In the genomic region with DNA sequence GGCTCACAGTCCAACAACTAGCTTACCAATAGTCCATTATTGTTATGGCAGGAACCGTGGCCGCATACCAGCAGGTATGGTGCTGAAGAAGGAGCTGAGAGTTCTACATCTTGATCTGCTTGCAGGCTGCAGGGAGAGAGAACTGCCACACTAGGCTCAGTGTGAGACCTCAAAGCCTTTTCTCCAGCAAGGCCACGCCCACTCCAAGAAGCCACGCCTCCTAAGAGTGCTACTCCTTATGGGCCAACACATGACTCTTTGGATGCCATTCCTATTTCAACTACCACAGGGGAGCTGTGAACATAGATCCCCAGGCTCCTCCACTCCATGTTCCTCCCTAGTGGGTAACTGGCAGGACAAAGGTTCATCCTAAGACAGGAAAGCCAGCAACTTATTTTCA, we compare ENCODE assay signal across 12 mouse cellular contexts.
"Had no signal": no experiment of that assay in that cellular context is flagged by ENCODE, and none has a peak within 500 bp of the region (broad histone marks: within the 10 kb centered on the region; RNA-seq: fewer than 3 reads in every experiment).

No protein-coding gene starts in this region.

- H3K4me3 ChIP-seq: limb, embryonic 15.5 days; liver, embryonic 15.5 days; lung, embryonic 15.5 days; midbrain, embryonic 13.5 days had no signal

- H3K9me3 ChIP-seq: limb, embryonic 15.5 days; liver, embryonic 15.5 days; lung, embryonic 15.5 days; midbrain, embryonic 13.5 days had no signal

- H3K27ac ChIP-seq: kidney, postnatal 0 days; limb, embryonic 15.5 days; liver, embryonic 15.5 days; lung, embryonic 15.5 days; midbrain, embryonic 13.5 days had no signal

- H3K36me3 ChIP-seq: limb, embryonic 15.5 days; liver, embryonic 15.5 days; lung, embryonic 15.5 days; midbrain, embryonic 13.5 days had no signal

- H3K4me1 ChIP-seq: limb, embryonic 15.5 days; liver, embryonic 15.5 days; lung, embryonic 15.5 days; midbrain, embryonic 13.5 days had no signal

- DNase-seq: kidney, adult 8-10 months; layer of hippocampus, adult 9-11 months; layer of hippocampus, postnatal 36 days; right cerebral cortex, postnatal 14 days; thymus, adult 18-20 months; thymus, postnatal 25 days had no signal

- ATAC-seq: intestine, embryonic 16.5 days; midbrain, embryonic 13.5 days had no signal

- H3K4me2 ChIP-seq: limb, embryonic 15.5 days; liver, embryonic 15.5 days; lung, embryonic 15.5 days; midbrain, embryonic 13.5 days had no signal

- H3K27me3 ChIP-seq: limb, embryonic 15.5 days; liver, embryonic 15.5 days; lung, embryonic 15.5 days; midbrain, embryonic 13.5 days had no signal

- H3K9ac ChIP-seq: limb, embryonic 15.5 days; liver, embryonic 15.5 days; lung, embryonic 15.5 days; midbrain, embryonic 13.5 days had no signal
